Mouse (Mus musculus) MEL (cell line): ENCODE measurements at regions not wholly inside any gene's neighbourhood (a gene's known extent, or its start where the extent isn't known, plus 50 kb on each side); places are given as distances from the start of the nearest gene placed in this dataset.

ENCODE experiments used
- DNase-seq: peaks from one replicate; pipeline ENCODE4 v3.0.0; 2011; ENCODE audit warnings: low read depth, low spot score
- H3K27ac ChIP-seq: 2 replicates; pipeline ENCODE4 v1.5.1; 2012; ENCODE audit warnings: low read depth, mild to moderate bottlenecking, control low read depth, low read length, moderate library complexity; ENCODE audit not compliant: control insufficient read depth
- H3K27me3 ChIP-seq, 2 experiments: fragments of 150-350 bp in 1 of 2; sonication (generic) in 1 of 2; 2 replicates each; pipeline ENCODE4 v1.6.1; 2012; ENCODE audit warnings: low read length in 2 of 2, mild to moderate bottlenecking in 2 of 2, improper control_type of control experiment in 1 of 2, moderate library complexity in 1 of 2; ENCODE audit not compliant: insufficient read depth in 2 of 2, control insufficient read depth in 1 of 2
- H3K36me3 ChIP-seq, 2 experiments: 2 replicates each; pipeline ENCODE4 v1.6.1; 2012 to 2014; ENCODE audit warnings: low read length in 2 of 2, improper control_type of control experiment in 1 of 2, inconsistent platforms in 1 of 2, mild to moderate bottlenecking in 1 of 2; ENCODE audit not compliant: insufficient read depth in 2 of 2, control insufficient read depth in 1 of 2
- H3K4me1 ChIP-seq, 2 experiments: fragments of 150-350 bp in 1 of 2; sonication (generic) in 1 of 2; 2 replicates each; pipeline ENCODE4 v1.6.1; 2012; ENCODE audit warnings: low read length in 2 of 2, improper control_type of control experiment in 1 of 2, mild to moderate bottlenecking in 1 of 2; ENCODE audit not compliant: insufficient read depth in 2 of 2, control insufficient read depth in 1 of 2
- H3K4me3 ChIP-seq, 2 experiments: fragments of 150-350 bp in 1 of 2; sonication (generic) in 1 of 2; 2 replicates each; pipeline ENCODE4 v1.5.1; 2012; ENCODE audit warnings: low read depth in 2 of 2, low read length in 2 of 2, mild to moderate bottlenecking in 2 of 2, moderate library complexity in 2 of 2, control low read depth in 1 of 2, improper control_type of control experiment in 1 of 2; ENCODE audit not compliant: control insufficient read depth in 1 of 2, insufficient read depth in 1 of 2
- H3K79me2 ChIP-seq: 2 replicates; pipeline ENCODE4 v1.6.1; 2012; ENCODE audit warnings: mild to moderate bottlenecking, low read length, moderate library complexity; ENCODE audit not compliant: control insufficient read depth, poor library complexity, insufficient read depth
- H3K9ac ChIP-seq: 2 replicates; pipeline ENCODE4 v1.6.1; 2012; ENCODE audit warnings: low read depth, mild to moderate bottlenecking, control low read depth, low read length, moderate library complexity; ENCODE audit not compliant: control insufficient read depth, poor library complexity, severe bottlenecking
- H3K9me3 ChIP-seq: fragments of 150-350 bp; sonication (generic); replicated peaks from 2 replicates; pipeline ENCODE4 v1.6.1; 2012; ENCODE audit warnings: mild to moderate bottlenecking, low read length, improper control_type of control experiment, moderate library complexity; ENCODE audit not compliant: insufficient read depth
- CTCF ChIP-seq, 3 experiments: IDR thresholded peaks in 2 of 3; conservative IDR thresholded peaks in 1 of 3; 2 replicates each; pipeline ENCODE4 v1.5.1; 2011 to 2012; ENCODE audit warnings: low read length in 3 of 3, low read depth in 2 of 3, mild to moderate bottlenecking in 2 of 3, improper control_type of control experiment in 1 of 3, inconsistent platforms in 1 of 3, mixed read lengths in 1 of 3, moderate library complexity in 1 of 3; ENCODE audit not compliant: control insufficient read depth in 1 of 3, insufficient read depth in 1 of 3, poor library complexity in 1 of 3, severe bottlenecking in 1 of 3
- ETS1 ChIP-seq: IDR thresholded peaks from 2 replicates; pipeline ENCODE4 v1.6.1; 2012; ENCODE audit warnings: low read depth, mild to moderate bottlenecking, inconsistent platforms, low read length, improper control_type of control experiment, moderate library complexity
- GABPA ChIP-seq: IDR thresholded peaks from 2 replicates; pipeline ENCODE4 v1.6.1; 2012; ENCODE audit warnings: low read depth, mild to moderate bottlenecking, inconsistent platforms, low read length, improper control_type of control experiment, moderate library complexity
- JUND ChIP-seq: IDR thresholded peaks from 2 replicates; pipeline ENCODE4 v1.6.1; 2011; ENCODE audit warnings: low read depth, mild to moderate bottlenecking, improper control_type of control experiment, low read length
- MAFK ChIP-seq: IDR thresholded peaks from 2 replicates; pipeline ENCODE4 v1.6.1; 2011; ENCODE audit warnings: low read depth, mild to moderate bottlenecking, low read length, improper control_type of control experiment, borderline replicate concordance
- MYC ChIP-seq: IDR thresholded peaks from 2 replicates; pipeline ENCODE4 v1.6.1; 2011; ENCODE audit warnings: low read depth, mild to moderate bottlenecking, low read length, improper control_type of control experiment, moderate library complexity
- POLR2AphosphoS5 ChIP-seq: IDR thresholded peaks from 2 replicates; pipeline ENCODE4 v1.6.1; 2012; ENCODE audit warnings: low read depth, borderline replicate concordance, mild to moderate bottlenecking, inconsistent platforms, low read length, moderate library complexity, mixed read lengths
- RAD21 ChIP-seq: IDR thresholded peaks from 2 replicates; pipeline ENCODE4 v1.6.1; 2011; ENCODE audit warnings: mild to moderate bottlenecking, low read depth, low read length, improper control_type of control experiment
- SIN3A ChIP-seq: IDR thresholded peaks from 2 replicates; pipeline ENCODE4 v1.6.1; 2012; ENCODE audit warnings: low read length, improper control_type of control experiment, inconsistent platforms
- SMC3 ChIP-seq: IDR thresholded peaks from 2 replicates; pipeline ENCODE4 v1.6.1; 2011; ENCODE audit warnings: low read depth, low read length, improper control_type of control experiment
- TBP ChIP-seq: IDR thresholded peaks from 2 replicates; pipeline ENCODE4 v1.8.0; 2011; ENCODE audit warnings: low read depth, low read length, improper control_type of control experiment
- TCF12 ChIP-seq: IDR thresholded peaks from 2 replicates; pipeline ENCODE4 v1.6.1; 2014; ENCODE audit warnings: low read depth, mild to moderate bottlenecking, inconsistent platforms, low read length, improper control_type of control experiment, moderate library complexity
- UBTF ChIP-seq: IDR thresholded peaks from 2 replicates; pipeline ENCODE4 v1.6.1; 2012; ENCODE audit warnings: low read depth, mild to moderate bottlenecking, inconsistent platforms, low read length, improper control_type of control experiment, moderate library complexity, borderline replicate concordance; ENCODE audit not compliant: insufficient read depth
- ZC3H11A ChIP-seq: IDR thresholded peaks from 2 replicates; pipeline ENCODE4 v1.6.1; 2012; ENCODE audit warnings: low read depth, mild to moderate bottlenecking, inconsistent platforms, low read length, improper control_type of control experiment
- ZKSCAN1 ChIP-seq: IDR thresholded peaks from 2 replicates; pipeline ENCODE4 v1.6.1; 2012; ENCODE audit warnings: low read depth, mild to moderate bottlenecking, inconsistent platforms, low read length, improper control_type of control experiment, moderate library complexity
- ZNF384 ChIP-seq: IDR thresholded peaks from 2 replicates; pipeline ENCODE4 v1.6.1; 2012; ENCODE audit warnings: low read depth, mild to moderate bottlenecking, inconsistent platforms, low read length, improper control_type of control experiment

GRCm38 (mm10) chr3:106879994-106880393, 53.9 kb upstream of the Olfr266 start:
- peak; percentile 36 for DNase-seq
- H3K36me3 ChIP-seq = no peaks in the 10 kb centered on the region
- H3K9ac ChIP-seq = no peak overlapping the region
- H3K27ac ChIP-seq = no peak overlapping the region
- no peaks in the 10 kb centered on the region for H3K27me3 ChIP-seq
- H3K4me3 ChIP-seq = no peak overlapping the region
- TF ChIP-seq RAD21 (peak; percentile 67), TCF12 (no peak), ZC3H11A (0 out of 2 replicates have a peak, but pooled peaks have one; percentile 31), ZNF384 (peak; percentile 73), TBP (no peak), SMC3 (peak; percentile 50), CTCF (IDR thresholded peaks at IDR 0.05 in 2 of 3, conservative IDR thresholded peaks at IDR 0.05 in 1 of 3; ENCODE audit: control insufficient read depth in 1 of 3, insufficient read depth in 1 of 3, low read depth in 2 of 3, low read length in 3 of 3, poor library complexity in 1 of 3, severe bottlenecking in 1 of 3) (peak in 1 of 3 experiments; percentile 40; a peak in 2 of 6 replicates)
- H3K4me1 ChIP-seq = no peaks in the 10 kb centered on the region
- H3K9me3 ChIP-seq = no peaks in the 10 kb centered on the region
- H3K79me2 ChIP-seq = no peaks in the 10 kb centered on the region

- no peaks in the 10 kb centered on the region for H3K36me3 ChIP-seq
- peak; percentile 16; the same call in 1 of the 2 replicates for TF ChIP-seq SMC3
- no peak for TF ChIP-seq GABPA
- TF ChIP-seq CTCF (IDR thresholded peaks at IDR 0.05 in 2 of 3, conservative IDR thresholded peaks at IDR 0.05 in 1 of 3; ENCODE audit: control insufficient read depth in 1 of 3, insufficient read depth in 1 of 3, low read depth in 2 of 3, low read length in 3 of 3, poor library complexity in 1 of 3, severe bottlenecking in 1 of 3) = peak in 1 of 3 experiments; percentile 27; a peak in 2 of 6 replicates
- TF ChIP-seq MAFK = no peak
- peak; percentile 8 for TF ChIP-seq RAD21
- TF ChIP-seq, all 39 proteins: peak for 3
- DNase-seq = no peak
- Histone ChIP-seq H3K4me3 (no peak overlapping the region), H3K79me2 (no peaks in the 10 kb centered on the region), H3K27me3 (no peaks in the 10 kb centered on the region), H3K9me3 (no peaks in the 10 kb centered on the region), H3K4me1 (no peaks in the 10 kb centered on the region), H3K27ac (no peak overlapping the region), H3K9ac (no peak overlapping the region)
Observed at GRCm38 (mm10) chr3:106903198-106903597, 77.1 kb upstream of the Olfr266 start.

- no peak overlapping the region for H3K4me3 ChIP-seq
- H3K9ac ChIP-seq = no peak overlapping the region
- TF ChIP-seq POLR2AphosphoS5 (no peak), TBP (no peak), MYC (no peak), SIN3A (no peak), UBTF (no peak), JUND (no peak), ZKSCAN1 (no peak), ETS1 (no peak), MAFK (no peak)
- H3K79me2 ChIP-seq = no peaks in the 10 kb centered on the region
- H3K36me3 ChIP-seq = no peaks in the 10 kb centered on the region
- H3K27ac ChIP-seq = no peak overlapping the region
- no peak for DNase-seq
- H3K27me3 ChIP-seq = no peaks in the 10 kb centered on the region
- H3K9me3 ChIP-seq = no peaks in the 10 kb centered on the region
- no peaks in the 10 kb centered on the region for H3K4me1 ChIP-seq
Observed at GRCm38 (mm10) chr3:106906668-106907067, 80.6 kb upstream of the Olfr266 start.
